Mouse (Mus musculus): ENCODE data around the gene Klrc2. TPM values are rescaled to one million over a fixed set of nuclear protein-coding genes. Genes with fewer than 3 reads are reported as not detected.
"Not testable (repeated sequence)": the region's sequence is repeated elsewhere in the genome, so short reads cannot be mapped to it uniquely, and the experiment has no call there.

The Klrc2 gene
- polyA plus RNA-seq (2014; fragmentation: Nextera tagmentation; extraction: Ambion mirVana) = not detected in 2 replicates

DNA sequence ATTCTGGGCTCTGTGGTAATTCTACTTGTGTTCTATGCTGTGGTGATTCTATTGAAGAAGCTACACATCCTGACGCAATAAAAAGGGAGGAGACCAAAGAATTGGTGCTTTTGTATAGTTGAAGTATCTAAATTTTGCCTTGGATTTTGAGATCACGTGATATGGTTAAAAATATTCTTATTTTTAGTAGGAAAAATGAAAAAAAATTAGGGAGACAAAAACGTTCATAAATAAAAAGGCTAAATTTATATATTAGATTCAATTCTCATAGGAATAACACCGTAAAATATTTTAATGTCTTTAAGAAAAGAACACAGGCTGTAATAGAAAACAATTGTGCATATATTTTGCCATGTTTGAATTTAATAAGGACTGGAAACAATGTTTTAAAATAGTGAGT, at the start of gene Klrc2:
Klrc2 (minus strand) TSS at position 101 of the 400 bp plus-strand sequence.
- H3K27me3 ChIP-seq (ENCODE audit: control insufficient read depth, insufficient read depth, low read length); H3K4me2 ChIP-seq; H3K9ac ChIP-seq (ENCODE audit: low read depth, low read length); H3K4me3 ChIP-seq (ENCODE audit: low read depth, low read length); H3K9me3 ChIP-seq (replicated peaks; ENCODE audit: control insufficient read depth, low read length); ATAC-seq (replicated peaks; ENCODE audit: insufficient number of reproducible peaks, low FRiP score, low TSS enrichment); H3K4me1 ChIP-seq (ENCODE audit: control insufficient read depth, insufficient read depth, low read length); H3K36me3 ChIP-seq (ENCODE audit: control insufficient read depth, insufficient read depth, low read length); H3K27ac ChIP-seq (ENCODE audit: low read depth, low read length): not testable (repeated sequence)
- 67% methylated on average over 4 of the region's 4 CpGs for WGBS (ENCODE audit: insufficient replicate concordance)

DNA sequence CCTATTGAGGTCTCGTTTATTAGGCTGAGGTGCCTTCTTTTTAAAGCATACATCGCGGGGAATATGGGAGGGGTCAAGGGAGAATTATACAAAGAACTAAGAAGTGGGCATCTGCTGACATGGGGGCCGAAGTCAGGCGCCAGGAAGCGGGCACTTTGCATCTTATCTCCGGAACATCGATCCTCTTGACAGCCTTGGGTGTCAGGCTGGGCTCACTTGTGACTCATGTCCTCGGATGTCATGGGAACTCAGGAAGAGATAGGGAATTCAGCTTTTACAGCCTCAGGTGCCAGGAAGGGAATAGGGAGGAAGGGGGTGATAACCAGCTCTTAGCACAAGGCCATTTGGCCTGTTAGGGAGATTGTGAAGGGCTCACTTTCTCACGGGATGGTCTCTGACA, 30.9 kb upstream of the Klrc2 start:
- H3K9ac ChIP-seq (ENCODE audit: low read depth, low read length); H3K27me3 ChIP-seq (ENCODE audit: control insufficient read depth, insufficient read depth, low read length); H3K4me3 ChIP-seq (ENCODE audit: low read depth, low read length); H3K4me2 ChIP-seq; H3K36me3 ChIP-seq (ENCODE audit: control insufficient read depth, insufficient read depth, low read length); H3K27ac ChIP-seq (ENCODE audit: low read depth, low read length); H3K4me1 ChIP-seq (ENCODE audit: control insufficient read depth, insufficient read depth, low read length); H3K9me3 ChIP-seq (replicated peaks; ENCODE audit: control insufficient read depth, low read length); ATAC-seq (replicated peaks; ENCODE audit: insufficient number of reproducible peaks, low FRiP score, low TSS enrichment): not testable (repeated sequence)
- WGBS (ENCODE audit: insufficient replicate concordance) = 50% methylated on average over 10 of the region's 10 CpGs

DNA sequence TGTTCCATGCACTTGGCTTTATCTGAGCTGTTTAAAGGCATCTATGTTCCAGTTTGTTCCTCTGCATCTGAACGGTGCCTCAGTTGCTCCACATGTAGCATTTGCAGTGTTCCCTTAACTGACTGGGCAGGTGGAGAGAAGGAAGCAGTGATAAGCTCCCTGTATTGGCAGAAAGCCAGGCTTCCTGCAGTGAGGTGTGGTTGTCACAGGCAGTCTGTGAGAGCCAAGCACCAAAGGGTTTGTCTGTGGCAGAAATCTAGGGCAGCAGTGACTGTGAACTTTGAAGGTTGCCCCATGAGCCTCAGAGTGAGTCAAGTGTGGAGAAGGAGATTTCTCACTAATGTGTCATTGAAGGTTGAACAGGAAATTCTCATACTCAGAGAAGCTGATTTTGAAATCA, 19.9 kb upstream of the Klrc2 start:
- no peak overlapping the region for H3K4me2 ChIP-seq
- no peak overlapping the region for H3K4me3 ChIP-seq (ENCODE audit: low read depth, low read length)
- H3K36me3 ChIP-seq (ENCODE audit: control insufficient read depth, insufficient read depth, low read length) = no peaks in the 10 kb centered on the region
- H3K27ac ChIP-seq (ENCODE audit: low read depth, low read length) = no peak overlapping the region
- no peaks in the 10 kb centered on the region for H3K27me3 ChIP-seq (ENCODE audit: control insufficient read depth, insufficient read depth, low read length)
- WGBS (ENCODE audit: insufficient replicate concordance) = 46% methylated on average over 1 of the region's 1 CpGs
- no peaks in the 10 kb centered on the region for H3K9me3 ChIP-seq (replicated peaks; ENCODE audit: control insufficient read depth, low read length)
- ATAC-seq (replicated peaks; ENCODE audit: insufficient number of reproducible peaks, low FRiP score, low TSS enrichment) = no peak
- no peak overlapping the region for H3K9ac ChIP-seq (ENCODE audit: low read depth, low read length)
- no peaks in the 10 kb centered on the region for H3K4me1 ChIP-seq (ENCODE audit: control insufficient read depth, insufficient read depth, low read length)

DNA sequence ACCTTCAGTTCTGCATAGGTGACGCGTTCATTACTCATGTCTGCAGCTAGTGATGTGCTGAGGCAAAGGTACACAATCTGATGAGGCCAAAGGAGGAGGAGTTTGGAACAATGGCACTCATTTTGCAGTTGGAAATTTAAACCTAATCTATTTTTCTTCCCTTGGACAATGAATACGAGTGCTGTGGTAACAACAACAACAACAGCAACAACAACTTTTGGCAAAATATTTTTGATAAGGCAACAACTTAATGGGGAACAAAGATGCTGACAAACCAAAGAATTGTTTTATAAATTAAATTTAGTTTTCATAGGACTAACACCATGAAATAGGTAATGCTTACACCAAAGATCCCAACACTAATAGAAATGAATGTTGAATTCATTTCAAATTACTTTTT, 18.4 kb upstream of the Klrc2 start, which contains the start of gene Klrc1:
Klrc1 (minus strand) TSS at position 101 of the 400 bp plus-strand sequence.
- no peak for ATAC-seq (replicated peaks; ENCODE audit: insufficient number of reproducible peaks, low FRiP score, low TSS enrichment)
- H3K9me3 ChIP-seq (replicated peaks; ENCODE audit: control insufficient read depth, low read length) = no peaks in the 10 kb centered on the region
- H3K27ac ChIP-seq (ENCODE audit: low read depth, low read length) = no peak within 1 kb of the TSS
- no peaks in the 10 kb centered on the region for H3K36me3 ChIP-seq (ENCODE audit: control insufficient read depth, insufficient read depth, low read length)
- WGBS (ENCODE audit: insufficient replicate concordance) = 73% methylated on average over 3 of the region's 3 CpGs
- no peaks in the 10 kb centered on the region for H3K27me3 ChIP-seq (ENCODE audit: control insufficient read depth, insufficient read depth, low read length)
- no peak within 1 kb of the TSS for H3K4me3 ChIP-seq (ENCODE audit: low read depth, low read length)
- no peak within 1 kb of the TSS for H3K9ac ChIP-seq (ENCODE audit: low read depth, low read length)
- no peak within 1 kb of the TSS for H3K4me2 ChIP-seq
- H3K4me1 ChIP-seq (ENCODE audit: control insufficient read depth, insufficient read depth, low read length) = no peaks in the 10 kb centered on the region

DNA sequence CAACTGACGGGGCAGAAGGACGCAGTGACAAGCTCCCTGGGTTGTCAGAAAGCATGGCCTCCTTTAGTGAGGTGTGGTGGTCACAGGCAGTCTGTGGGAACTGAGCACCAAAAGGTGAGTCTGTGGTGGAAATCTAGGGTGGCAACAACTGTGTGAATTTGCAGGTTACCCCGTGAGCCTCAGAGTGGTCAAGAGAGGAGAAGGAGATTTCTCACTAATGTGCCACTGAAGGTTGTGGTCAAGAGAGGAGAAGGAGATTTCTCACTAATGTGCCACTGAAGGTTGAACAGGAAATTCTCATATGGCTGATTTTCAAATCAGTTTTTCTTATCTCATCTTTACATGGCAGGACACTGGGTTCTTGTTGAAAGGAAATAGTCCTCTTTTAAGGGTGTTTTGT, 812 bp upstream of the Klrc2 start:
- not testable (repeated sequence) for ATAC-seq (replicated peaks; ENCODE audit: insufficient number of reproducible peaks, low FRiP score, low TSS enrichment); H3K27ac ChIP-seq (ENCODE audit: low read depth, low read length); H3K36me3 ChIP-seq (ENCODE audit: control insufficient read depth, insufficient read depth, low read length); H3K27me3 ChIP-seq (ENCODE audit: control insufficient read depth, insufficient read depth, low read length); H3K9ac ChIP-seq (ENCODE audit: low read depth, low read length); H3K4me2 ChIP-seq; H3K9me3 ChIP-seq (replicated peaks; ENCODE audit: control insufficient read depth, low read length); H3K4me3 ChIP-seq (ENCODE audit: low read depth, low read length); H3K4me1 ChIP-seq (ENCODE audit: control insufficient read depth, insufficient read depth, low read length)
- WGBS (ENCODE audit: insufficient replicate concordance) = no CpG with 5 or more reads among the region's 3 CpGs

DNA sequence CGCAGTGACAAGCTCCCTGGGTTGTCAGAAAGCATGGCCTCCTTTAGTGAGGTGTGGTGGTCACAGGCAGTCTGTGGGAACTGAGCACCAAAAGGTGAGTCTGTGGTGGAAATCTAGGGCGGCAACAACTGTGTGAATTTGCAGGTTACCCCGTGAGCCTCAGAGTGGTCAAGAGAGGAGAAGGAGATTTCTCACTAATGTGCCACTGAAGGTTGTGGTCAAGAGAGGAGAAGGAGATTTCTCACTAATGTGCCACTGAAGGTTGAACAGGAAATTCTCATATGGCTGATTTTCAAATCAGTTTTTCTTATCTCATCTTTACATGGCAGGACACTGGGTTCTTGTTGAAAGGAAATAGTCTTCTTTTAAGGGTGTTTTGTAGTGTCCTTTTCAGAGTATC, 16.4 kb downstream of the Klrc2 start:
- H3K36me3 ChIP-seq (ENCODE audit: control insufficient read depth, insufficient read depth, low read length); H3K9me3 ChIP-seq (replicated peaks; ENCODE audit: control insufficient read depth, low read length); H3K4me3 ChIP-seq (ENCODE audit: low read depth, low read length); H3K27me3 ChIP-seq (ENCODE audit: control insufficient read depth, insufficient read depth, low read length); ATAC-seq (replicated peaks; ENCODE audit: insufficient number of reproducible peaks, low FRiP score, low TSS enrichment); H3K27ac ChIP-seq (ENCODE audit: low read depth, low read length); H3K9ac ChIP-seq (ENCODE audit: low read depth, low read length); H3K4me1 ChIP-seq (ENCODE audit: control insufficient read depth, insufficient read depth, low read length); H3K4me2 ChIP-seq: not testable (repeated sequence)
- WGBS (ENCODE audit: insufficient replicate concordance) = 57% methylated on average over 1 of the region's 3 CpGs

DNA sequence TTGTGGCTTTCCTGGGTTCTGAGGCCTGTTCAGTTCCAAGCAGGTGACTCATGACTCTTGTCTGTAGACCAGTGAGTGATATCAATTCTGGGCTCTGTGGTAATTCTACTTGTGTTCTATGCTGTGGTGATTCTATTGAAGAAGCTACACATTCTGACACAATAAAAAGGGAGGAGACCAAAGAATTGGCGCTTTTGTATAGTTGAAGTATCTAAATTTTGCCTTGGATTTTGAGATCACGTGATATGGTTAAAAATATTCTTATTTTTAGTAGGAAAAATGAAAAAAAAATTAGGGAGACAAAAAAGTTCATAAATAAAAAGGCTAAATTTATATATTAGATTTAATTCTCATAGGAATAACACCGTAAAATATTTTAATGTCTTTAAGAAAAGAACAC, 17.3 kb downstream of the Klrc2 start, which contains the start of gene Klrc3:
Klrc3 (minus strand) TSS at position 101 of the 400 bp plus-strand sequence.
- not testable (repeated sequence) for H3K36me3 ChIP-seq (ENCODE audit: control insufficient read depth, insufficient read depth, low read length); H3K9me3 ChIP-seq (replicated peaks; ENCODE audit: control insufficient read depth, low read length); H3K27ac ChIP-seq (ENCODE audit: low read depth, low read length); ATAC-seq (replicated peaks; ENCODE audit: insufficient number of reproducible peaks, low FRiP score, low TSS enrichment); H3K4me1 ChIP-seq (ENCODE audit: control insufficient read depth, insufficient read depth, low read length); H3K4me2 ChIP-seq; H3K4me3 ChIP-seq (ENCODE audit: low read depth, low read length); H3K27me3 ChIP-seq (ENCODE audit: control insufficient read depth, insufficient read depth, low read length); H3K9ac ChIP-seq (ENCODE audit: low read depth, low read length)
- 78% methylated on average over 3 of the region's 3 CpGs for WGBS (ENCODE audit: insufficient replicate concordance)

DNA sequence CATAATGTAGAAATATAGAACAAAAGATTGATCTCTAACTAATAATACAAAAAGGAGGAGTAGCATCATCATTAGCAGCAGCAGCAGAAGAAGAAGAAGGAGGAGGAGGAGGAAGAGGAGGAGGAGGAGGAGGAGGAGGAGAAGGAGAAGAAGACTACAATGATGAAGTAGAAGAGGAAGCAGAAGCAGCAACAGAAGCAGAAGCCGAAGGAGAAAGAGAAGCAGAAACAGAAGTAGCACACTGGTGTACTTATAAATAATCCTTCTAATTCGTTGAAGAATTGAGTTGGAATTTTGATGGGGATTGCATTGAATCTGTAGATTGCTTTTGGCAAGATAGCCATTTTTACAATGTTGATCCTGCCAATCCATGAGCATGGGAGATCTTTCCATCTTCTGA, 29.4 kb downstream of the Klrc2 start:
- H3K9ac ChIP-seq (ENCODE audit: low read depth, low read length); ATAC-seq (replicated peaks; ENCODE audit: insufficient number of reproducible peaks, low FRiP score, low TSS enrichment); H3K9me3 ChIP-seq (replicated peaks; ENCODE audit: control insufficient read depth, low read length); H3K27me3 ChIP-seq (ENCODE audit: control insufficient read depth, insufficient read depth, low read length); H3K4me2 ChIP-seq; H3K27ac ChIP-seq (ENCODE audit: low read depth, low read length); H3K4me1 ChIP-seq (ENCODE audit: control insufficient read depth, insufficient read depth, low read length); H3K36me3 ChIP-seq (ENCODE audit: control insufficient read depth, insufficient read depth, low read length); H3K4me3 ChIP-seq (ENCODE audit: low read depth, low read length): not testable (repeated sequence)
- 68% methylated on average over 2 of the region's 2 CpGs for WGBS (ENCODE audit: insufficient replicate concordance)

DNA sequence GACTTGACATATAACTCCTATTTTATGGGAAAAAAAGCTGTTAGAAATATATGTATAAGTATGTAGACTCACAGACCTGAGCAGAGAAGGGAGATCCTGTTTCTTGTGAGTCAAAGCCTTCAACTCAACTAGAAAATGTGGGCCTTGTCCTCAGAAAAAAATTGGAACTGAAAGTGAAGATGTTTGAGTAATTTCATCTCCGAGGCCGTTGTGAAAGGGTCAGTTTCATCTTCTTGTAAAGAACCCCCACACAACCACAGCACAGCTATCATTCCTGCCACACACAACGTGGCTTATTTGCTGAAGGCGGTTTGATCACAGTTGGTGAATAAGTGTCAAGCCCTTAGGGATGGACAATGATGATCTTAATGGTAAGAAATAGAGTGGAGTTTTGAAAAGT, 36.8 kb downstream of the Klrc2 start, which contains the start of gene Klrk1:
Klrk1 (minus strand) TSS at position 130 of the 400 bp plus-strand sequence.
- no peak for ATAC-seq (replicated peaks; ENCODE audit: insufficient number of reproducible peaks, low FRiP score, low TSS enrichment)
- no peaks in the 10 kb centered on the region for H3K36me3 ChIP-seq (ENCODE audit: control insufficient read depth, insufficient read depth, low read length)
- H3K27me3 ChIP-seq (ENCODE audit: control insufficient read depth, insufficient read depth, low read length) = no peaks in the 10 kb centered on the region

More for the DNA sequence above, 36.8 kb downstream of the Klrc2 start, which contains the start of gene Klrk1:
- Histone ChIP-seq H3K9ac (ENCODE audit: low read depth, low read length) (no peak within 1 kb of the TSS), H3K27ac (ENCODE audit: low read depth, low read length) (no peak within 1 kb of the TSS), H3K9me3 (replicated peaks; ENCODE audit: control insufficient read depth, low read length) (no peaks in the 10 kb centered on the region), H3K4me3 (ENCODE audit: low read depth, low read length) (no peak within 1 kb of the TSS), H3K4me1 (ENCODE audit: control insufficient read depth, insufficient read depth, low read length) (no peaks in the 10 kb centered on the region), H3K4me2 (no peak within 1 kb of the TSS)
- WGBS (ENCODE audit: insufficient replicate concordance) = 78% methylated on average over 4 of the region's 4 CpGs
